Mouse (Mus musculus): ENCODE results near the gene Yjefn3. TPM values are rescaled to one million over a fixed set of nuclear protein-coding genes. Genes with fewer than 3 reads are reported as not detected.

The Yjefn3 gene
- polyA plus RNA-seq, 1 experiment: 3.9 TPM

DNA sequence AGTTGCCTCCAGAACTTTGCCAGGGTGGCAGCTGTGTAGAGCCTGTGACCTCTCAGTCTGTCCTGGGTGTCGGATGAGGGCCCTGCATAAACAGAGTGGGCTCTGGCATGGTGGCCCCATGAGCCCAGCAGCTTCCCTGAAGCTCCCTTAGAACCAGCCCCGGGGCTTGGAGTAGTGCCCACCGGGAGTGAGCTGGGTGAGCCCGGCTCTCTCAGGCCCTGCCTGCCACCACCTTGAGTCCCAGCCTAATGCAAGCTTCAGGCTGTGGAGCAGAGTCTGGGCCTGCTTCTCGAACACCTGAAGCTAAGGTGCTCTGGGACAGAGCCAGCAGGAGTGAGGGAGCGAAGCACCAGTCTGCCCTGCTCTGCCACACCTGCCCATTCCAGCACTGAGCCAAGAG, 31.6 kb downstream of the Yjefn3 start:
- Histone ChIP-seq H3K4me3 (ENCODE audit: insufficient read depth, low read depth, low read length) (no peak overlapping the region), H3K27ac (ENCODE audit: insufficient read depth, low read depth, low read length) (no peak overlapping the region), H3K27me3 (replicated peaks; ENCODE audit: control insufficient read depth, insufficient read depth, low read length) (no peaks in the 10 kb centered on the region), H3K36me3 (ENCODE audit: control insufficient read depth, insufficient read depth, low read length) (no peaks in the 10 kb centered on the region), H3K4me1 (ENCODE audit: control insufficient read depth, insufficient read depth, low read length) (peaks cover 7% of the 10 kb centered on the region; the same call in 1 of the 2 replicates)
- 81% methylated on average over 6 of the region's 6 CpGs for WGBS
- TF ChIP-seq CTCF (conservative IDR thresholded peaks at IDR 0.05; ENCODE audit: insufficient read depth, insufficient read length, low read depth, low read length): no peak
- no peak for TF ChIP-seq POLR2A (IDR thresholded peaks at IDR 0.05; ENCODE audit: low read depth, low read length)
- no peak for DNase-seq

DNA sequence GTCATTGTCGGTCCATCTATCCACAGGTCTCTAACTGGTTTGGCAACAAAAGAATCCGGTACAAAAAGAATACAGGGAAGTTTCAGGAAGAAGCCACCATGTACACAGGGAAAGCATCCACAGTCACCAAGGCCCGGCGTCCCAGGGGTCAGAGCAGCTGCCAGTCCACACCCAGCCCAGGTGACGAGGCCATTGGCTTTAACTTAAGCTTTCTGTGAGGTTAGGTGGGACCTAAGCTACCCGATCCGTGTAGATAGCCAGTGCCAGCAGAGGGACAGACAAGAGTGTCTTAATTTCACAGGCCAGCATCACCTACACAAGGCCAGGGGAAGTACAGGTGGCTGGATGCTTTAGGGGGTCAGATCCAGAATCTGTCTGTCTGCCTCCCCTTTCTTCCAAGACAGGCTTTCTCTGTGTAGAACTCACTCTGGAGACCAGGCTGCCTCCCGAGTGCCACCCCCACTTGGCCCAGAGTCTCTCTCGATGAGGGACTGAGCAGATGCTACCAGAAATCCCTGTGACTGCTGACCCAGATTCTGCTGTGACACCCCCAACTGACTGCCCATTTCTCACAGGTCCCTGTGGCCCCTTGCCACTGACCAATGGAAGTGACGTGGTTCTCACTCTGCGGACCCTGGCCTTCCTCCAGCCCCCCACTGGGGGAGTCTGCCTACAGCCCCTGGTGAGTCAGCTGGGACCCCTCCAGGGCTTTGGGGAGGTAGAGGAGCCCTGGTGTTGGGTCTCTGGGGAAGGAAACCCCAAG, 32.3 kb downstream of the Yjefn3 start:
- Histone ChIP-seq H3K4me1 (ENCODE audit: control insufficient read depth, insufficient read depth, low read length) (peaks cover 7% of the 10 kb centered on the region; the same call in 1 of the 2 replicates), H3K4me3 (ENCODE audit: insufficient read depth, low read depth, low read length) (no peak overlapping the region), H3K36me3 (ENCODE audit: control insufficient read depth, insufficient read depth, low read length) (no peaks in the 10 kb centered on the region), H3K27me3 (replicated peaks; ENCODE audit: control insufficient read depth, insufficient read depth, low read length) (no peaks in the 10 kb centered on the region), H3K27ac (ENCODE audit: insufficient read depth, low read depth, low read length) (no peak overlapping the region)
- TF ChIP-seq POLR2A (IDR thresholded peaks at IDR 0.05; ENCODE audit: low read depth, low read length) (no peak), CTCF (conservative IDR thresholded peaks at IDR 0.05; ENCODE audit: insufficient read depth, insufficient read length, low read depth, low read length) (no peak)
- no peak for DNase-seq
- 88% methylated on average over 11 of the region's 11 CpGs for WGBS

DNA sequence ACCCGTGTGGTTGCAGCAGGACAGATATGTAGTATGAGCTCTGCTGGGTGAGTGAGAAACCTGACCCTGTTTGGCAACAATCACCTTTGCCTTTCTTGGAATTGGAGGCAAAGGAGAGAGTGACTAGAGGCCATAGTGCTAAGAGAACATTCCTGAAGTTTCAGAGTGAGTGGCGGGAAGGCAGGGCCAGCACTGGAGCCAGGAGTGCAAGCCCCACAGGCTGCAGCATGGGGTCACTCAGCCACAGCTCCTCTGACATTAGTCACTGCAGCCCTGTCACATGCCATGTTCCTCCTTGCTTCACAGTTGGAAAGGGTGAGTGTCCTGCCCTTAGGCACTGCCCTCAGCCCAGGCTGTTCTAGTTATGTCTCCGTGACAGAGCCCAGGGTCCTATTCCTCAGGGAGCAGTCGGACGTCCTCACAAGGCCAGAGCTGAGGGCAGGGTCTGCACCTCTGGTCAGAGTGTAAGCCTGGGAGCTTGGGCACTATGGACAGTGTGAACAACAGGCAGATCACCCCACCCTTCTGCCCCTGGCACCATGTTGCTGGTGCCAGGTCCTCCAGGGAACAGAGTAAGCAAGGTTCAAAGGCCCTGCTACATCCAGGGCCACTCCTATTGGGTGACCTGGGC, 34.7 kb downstream of the Yjefn3 start:
- WGBS: 59% methylated on average over 5 of the region's 5 CpGs
- Histone ChIP-seq H3K27ac (ENCODE audit: insufficient read depth, low read depth, low read length) (no peak overlapping the region), H3K4me1 (ENCODE audit: control insufficient read depth, insufficient read depth, low read length) (peaks cover 7% of the 10 kb centered on the region; the same call in 1 of the 2 replicates), H3K36me3 (ENCODE audit: control insufficient read depth, insufficient read depth, low read length) (no peaks in the 10 kb centered on the region), H3K27me3 (replicated peaks; ENCODE audit: control insufficient read depth, insufficient read depth, low read length) (no peaks in the 10 kb centered on the region), H3K4me3 (ENCODE audit: insufficient read depth, low read depth, low read length) (no peak overlapping the region)
- peak; percentile 72 for DNase-seq
- TF ChIP-seq CTCF (conservative IDR thresholded peaks at IDR 0.05; ENCODE audit: insufficient read depth, insufficient read length, low read depth, low read length) (no peak), POLR2A (IDR thresholded peaks at IDR 0.05; ENCODE audit: low read depth, low read length) (no peak)

DNA sequence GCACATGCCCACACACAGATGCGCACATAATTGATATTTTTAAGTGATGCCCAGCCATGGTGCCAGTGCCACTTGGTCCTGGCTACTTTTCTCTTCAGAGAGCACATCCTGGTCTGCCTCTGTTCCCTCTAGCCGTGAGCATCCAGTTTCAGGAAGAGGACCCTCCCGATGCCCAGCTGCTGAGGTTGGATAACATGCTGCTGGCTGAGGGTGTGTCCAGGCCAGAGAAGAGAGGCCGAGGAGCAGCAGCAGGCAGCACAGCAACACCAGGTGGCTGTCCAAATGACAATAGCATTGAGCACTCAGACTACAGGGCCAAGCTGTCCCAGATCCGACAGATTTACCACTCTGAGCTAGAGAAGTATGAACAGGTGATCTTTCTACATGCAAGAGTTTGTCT, 38.3 kb downstream of the Yjefn3 start:
- WGBS: 59% methylated on average over 5 of the region's 5 CpGs
- TF ChIP-seq CTCF (conservative IDR thresholded peaks at IDR 0.05; ENCODE audit: insufficient read depth, insufficient read length, low read depth, low read length) (no peak), POLR2A (IDR thresholded peaks at IDR 0.05; ENCODE audit: low read depth, low read length) (no peak)
- Histone ChIP-seq H3K27me3 (replicated peaks; ENCODE audit: control insufficient read depth, insufficient read depth, low read length) (no peaks in the 10 kb centered on the region), H3K27ac (ENCODE audit: insufficient read depth, low read depth, low read length) (no peak overlapping the region), H3K36me3 (ENCODE audit: control insufficient read depth, insufficient read depth, low read length) (no peaks in the 10 kb centered on the region), H3K4me3 (ENCODE audit: insufficient read depth, low read depth, low read length) (no peak overlapping the region), H3K4me1 (ENCODE audit: control insufficient read depth, insufficient read depth, low read length) (peaks cover 7% of the 10 kb centered on the region; the same call in 1 of the 2 replicates)
- DNase-seq: no peak

DNA sequence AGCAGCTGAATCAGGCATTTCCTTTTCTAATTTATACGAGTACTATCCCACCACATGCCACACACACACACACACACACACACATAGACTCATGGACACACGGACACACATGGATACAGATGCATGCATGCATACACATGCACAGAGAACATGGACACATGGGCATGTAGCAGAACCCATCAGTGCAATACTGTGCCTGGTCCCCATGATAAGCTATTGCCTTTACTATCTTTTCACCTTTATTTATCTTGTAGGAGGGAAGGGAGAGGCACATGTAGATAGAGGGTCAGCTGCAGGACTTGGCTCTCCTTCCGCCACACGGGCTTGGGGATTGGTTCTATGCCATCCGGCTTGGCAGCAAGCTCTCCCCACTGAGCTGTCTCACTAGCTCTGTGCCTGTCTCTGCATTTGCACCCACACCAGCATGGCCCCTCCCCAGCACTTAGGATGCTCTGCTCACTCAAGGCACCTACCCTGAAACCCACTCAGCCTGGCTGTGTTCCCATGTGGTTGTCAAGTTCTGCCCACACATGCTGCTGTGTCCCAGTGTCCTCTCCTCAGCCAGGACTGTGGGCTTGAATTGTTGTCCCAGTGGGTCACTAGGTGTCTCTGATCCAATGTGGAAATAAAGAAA, 39.0 kb downstream of the Yjefn3 start:
- DNase-seq: no peak
- no peaks in the 10 kb centered on the region for H3K36me3 ChIP-seq (ENCODE audit: control insufficient read depth, insufficient read depth, low read length)
- H3K4me3 ChIP-seq (ENCODE audit: insufficient read depth, low read depth, low read length): no peak overlapping the region
- WGBS: 93% methylated on average over 5 of the region's 5 CpGs
- TF ChIP-seq POLR2A (IDR thresholded peaks at IDR 0.05; ENCODE audit: low read depth, low read length) (no peak), CTCF (conservative IDR thresholded peaks at IDR 0.05; ENCODE audit: insufficient read depth, insufficient read length, low read depth, low read length) (no peak)
- peaks cover 7% of the 10 kb centered on the region; the same call in 1 of the 2 replicates for H3K4me1 ChIP-seq (ENCODE audit: control insufficient read depth, insufficient read depth, low read length)
- no peak overlapping the region for H3K27ac ChIP-seq (ENCODE audit: insufficient read depth, low read depth, low read length)
- no peaks in the 10 kb centered on the region for H3K27me3 ChIP-seq (replicated peaks; ENCODE audit: control insufficient read depth, insufficient read depth, low read length)

DNA sequence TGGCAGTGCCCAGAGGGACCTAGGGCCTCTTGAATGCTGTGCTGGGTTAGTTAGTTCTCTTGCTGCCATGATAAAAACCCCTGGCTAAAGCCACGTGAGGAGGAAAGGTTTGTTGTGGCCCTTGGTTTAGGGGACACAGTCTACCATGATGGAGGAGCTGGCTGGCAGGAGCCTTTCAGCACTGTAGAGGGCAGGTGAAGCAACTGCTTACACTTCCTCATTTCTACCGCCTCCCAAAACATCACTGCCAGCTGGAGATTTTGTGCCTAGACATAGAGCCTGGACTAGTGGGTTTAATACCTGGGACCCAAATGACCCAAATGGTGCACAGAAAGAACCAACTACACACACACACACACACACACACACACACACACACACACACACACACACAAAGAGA, 41.3 kb downstream of the Yjefn3 start:
- 77% methylated on average over 2 of the region's 2 CpGs for WGBS
- Histone ChIP-seq H3K4me1 (ENCODE audit: control insufficient read depth, insufficient read depth, low read length) (no peaks in the 10 kb centered on the region), H3K27ac (ENCODE audit: insufficient read depth, low read depth, low read length) (no peak overlapping the region), H3K36me3 (ENCODE audit: control insufficient read depth, insufficient read depth, low read length) (no peaks in the 10 kb centered on the region), H3K27me3 (replicated peaks; ENCODE audit: control insufficient read depth, insufficient read depth, low read length) (no peaks in the 10 kb centered on the region), H3K4me3 (ENCODE audit: insufficient read depth, low read depth, low read length) (no peak overlapping the region)
- TF ChIP-seq CTCF (conservative IDR thresholded peaks at IDR 0.05; ENCODE audit: insufficient read depth, insufficient read length, low read depth, low read length): no peak
- no peak for TF ChIP-seq POLR2A (IDR thresholded peaks at IDR 0.05; ENCODE audit: low read depth, low read length)
- no peak for DNase-seq

DNA sequence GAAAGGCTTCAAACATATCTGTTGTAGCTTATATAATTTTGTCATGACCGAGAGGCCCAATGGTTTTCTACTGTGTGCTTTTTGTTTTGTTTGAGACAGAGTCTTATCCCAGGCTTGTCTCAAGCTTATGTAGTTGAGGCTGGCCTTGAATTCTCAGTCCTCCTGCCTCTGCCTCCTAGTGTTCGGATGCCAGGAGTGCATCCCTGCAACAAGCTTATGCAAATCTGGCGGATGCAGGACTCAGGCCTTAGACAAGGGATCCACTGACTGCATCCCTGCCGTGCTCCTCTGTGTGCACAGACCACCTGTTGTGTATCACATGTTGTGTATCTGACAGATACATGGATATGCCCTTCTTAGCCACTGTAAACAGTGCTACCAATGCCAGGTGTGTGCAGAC, 41.7 kb downstream of the Yjefn3 start:
- Histone ChIP-seq H3K27me3 (replicated peaks; ENCODE audit: control insufficient read depth, insufficient read depth, low read length) (no peaks in the 10 kb centered on the region), H3K36me3 (ENCODE audit: control insufficient read depth, insufficient read depth, low read length) (no peaks in the 10 kb centered on the region), H3K4me1 (ENCODE audit: control insufficient read depth, insufficient read depth, low read length) (no peaks in the 10 kb centered on the region), H3K4me3 (ENCODE audit: insufficient read depth, low read depth, low read length) (no peak overlapping the region), H3K27ac (ENCODE audit: insufficient read depth, low read depth, low read length) (no peak overlapping the region)
- DNase-seq: no peak
- 69% methylated on average over 4 of the region's 4 CpGs for WGBS
- no peak for TF ChIP-seq POLR2A (IDR thresholded peaks at IDR 0.05; ENCODE audit: low read depth, low read length)
- TF ChIP-seq CTCF (conservative IDR thresholded peaks at IDR 0.05; ENCODE audit: insufficient read depth, insufficient read length, low read depth, low read length): peak; percentile 52
